Mouse (Mus musculus) bone marrow, adult 2 months (tissue): ENCODE data around the gene Magix.

Experiments
- CTCF ChIP-seq: fragments of 200-500 bp; IDR thresholded peaks from 2 replicates; pipeline ENCODE4 v1.5.1; 2011; ENCODE audit warnings: low read length, control low read depth; ENCODE audit not compliant: control insufficient read depth, insufficient read depth
- POLR2A ChIP-seq: fragments of 200-500 bp; IDR thresholded peaks from 2 replicates; pipeline ENCODE4 v1.6.1; 2011; ENCODE audit warnings: low read depth, mild to moderate bottlenecking, control low read depth, low read length, borderline replicate concordance; ENCODE audit not compliant: control insufficient read depth

DNA sequence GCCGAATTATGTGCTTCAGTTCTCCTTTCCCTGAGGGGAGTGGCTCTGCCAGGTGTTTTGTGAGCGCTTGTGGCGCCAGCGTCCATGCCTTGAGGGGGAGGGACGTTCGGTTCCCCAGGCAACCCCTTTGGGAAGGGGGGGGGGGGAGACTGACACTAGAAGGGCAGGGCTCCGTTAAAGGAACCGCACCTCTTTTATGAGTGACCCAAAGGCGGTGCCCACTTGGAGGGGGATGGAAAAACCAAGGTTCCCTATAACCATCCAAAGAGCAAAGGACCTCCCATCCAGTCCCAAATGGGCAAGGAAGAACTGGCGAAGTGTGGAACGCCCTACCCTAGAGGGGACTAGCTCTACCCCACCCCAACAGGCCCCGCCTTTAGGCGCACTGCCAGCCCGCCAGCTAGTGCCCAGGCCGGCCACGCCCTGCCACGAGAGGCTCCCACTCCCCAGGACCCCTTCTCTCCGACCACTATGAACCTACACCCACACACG is 10.6 kb downstream of the Magix start:
- TF ChIP-seq CTCF, result no peak
- TF ChIP-seq POLR2A, result no peak
